Mouse (Mus musculus) heart, embryonic 12.5 days (tissue): ENCODE measurements around the gene Actl6b. TPM values are rescaled to one million over a fixed set of nuclear protein-coding genes. Genes with fewer than 3 reads are reported as not detected.
"Not testable (repeated sequence)": the region's sequence is repeated elsewhere in the genome, so short reads cannot be mapped to it uniquely, and the experiment has no call there.

Experiments
- ATAC-seq: fragments of 200-750 bp; cut with Nextera tagmentation; 2 replicates; pipeline ENCODE4 v1.8.0; 2017; ENCODE audit warnings: moderate TSS enrichment, moderate library complexity; ENCODE audit not compliant: insufficient number of reproducible peaks, low FRiP score
- H3K27ac ChIP-seq: fragments of 300-500 bp; sonication (generic); 2 replicates; pipeline ENCODE4 v1.5.1; 2016; ENCODE audit warnings: mild to moderate bottlenecking, moderate library complexity; ENCODE audit not compliant: poor library complexity, severe bottlenecking
- H3K27me3 ChIP-seq: fragments of 300-500 bp; sonication (generic); replicated peaks from 2 replicates; pipeline ENCODE4 v1.6.1; 2016; ENCODE audit warnings: mild to moderate bottlenecking, moderate library complexity
- H3K36me3 ChIP-seq: fragments of 300-500 bp; sonication (generic); 2 replicates; pipeline ENCODE4 v1.6.1; 2016; ENCODE audit warnings: mild to moderate bottlenecking, moderate library complexity
- H3K4me1 ChIP-seq: fragments of 300-500 bp; sonication (generic); replicated peaks from 2 replicates; pipeline ENCODE4 v1.6.1; 2016; ENCODE audit warnings: mild to moderate bottlenecking
- H3K4me2 ChIP-seq: fragments of 300-500 bp; sonication (generic); 2 replicates; pipeline ENCODE4 v1.6.1; 2016; ENCODE audit warnings: mild to moderate bottlenecking, moderate library complexity
- H3K4me3 ChIP-seq: fragments of 300-500 bp; sonication (generic); 2 replicates; pipeline ENCODE4 v1.5.1; 2016; ENCODE audit warnings: mild to moderate bottlenecking
- H3K9ac ChIP-seq: fragments of 300-500 bp; sonication (generic); 2 replicates; pipeline ENCODE4 v1.6.1; 2016; ENCODE audit warnings: mild to moderate bottlenecking, moderate library complexity
- H3K9me3 ChIP-seq: fragments of 300-500 bp; sonication (generic); replicated peaks from 2 replicates; pipeline ENCODE4 v1.6.1; 2016; ENCODE audit warnings: mild to moderate bottlenecking, moderate library complexity
- WGBS: fragments of 180-500 bp; shearing (Covaris S2); methylation state at CpG from one replicate; pipeline ENCODE4 v1.1.7; 2016; 5-methylcytosine and 5-hydroxymethylcytosine counted together
- polyA plus RNA-seq: library from polyadenylated mRNA; unstranded; fragments of >200 nt; fragmentation: Nextera tagmentation; extraction: Ambion mirVana; gene quantifications from 2 replicates; pipeline ENCODE4 v1.2.1, GENCODE M21; 2016

The Actl6b gene
- polyA plus RNA-seq, 1 experiment from 2014 or later: 0.40 TPM

DNA sequence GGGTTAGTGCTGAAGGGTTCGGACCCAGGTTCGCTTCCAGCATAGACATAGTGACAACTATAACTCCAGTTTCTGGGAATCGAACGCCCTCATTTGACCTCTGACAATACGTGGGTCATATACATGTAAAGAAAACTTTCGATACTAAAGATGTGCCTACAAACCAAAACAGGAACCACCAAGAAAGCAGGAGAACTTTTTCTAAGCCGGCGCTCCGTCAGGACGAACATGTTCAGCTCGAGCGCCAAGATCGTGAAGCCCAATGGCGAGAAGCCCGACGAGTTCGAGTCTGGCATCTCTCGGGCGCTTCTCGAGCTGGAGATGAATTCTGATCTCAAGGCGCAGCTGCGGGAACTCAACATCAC is 48.0 kb downstream of the Actl6b start:
- Histone ChIP-seq H3K27ac (peak overlapping the region; percentile 45), H3K9me3 (no peaks in the 10 kb centered on the region), H3K9ac (peak overlapping the region; percentile 63), H3K27me3 (no peaks in the 10 kb centered on the region), H3K4me3 (peak overlapping the region; percentile 83), H3K36me3 (peaks cover 38% of the 10 kb centered on the region), H3K4me2 (peak overlapping the region; percentile 98), H3K4me1 (peaks cover 20% of the 10 kb centered on the region)
- no peak for ATAC-seq
- WGBS: under 1% methylated on average over 22 of the region's 22 CpGs

DNA sequence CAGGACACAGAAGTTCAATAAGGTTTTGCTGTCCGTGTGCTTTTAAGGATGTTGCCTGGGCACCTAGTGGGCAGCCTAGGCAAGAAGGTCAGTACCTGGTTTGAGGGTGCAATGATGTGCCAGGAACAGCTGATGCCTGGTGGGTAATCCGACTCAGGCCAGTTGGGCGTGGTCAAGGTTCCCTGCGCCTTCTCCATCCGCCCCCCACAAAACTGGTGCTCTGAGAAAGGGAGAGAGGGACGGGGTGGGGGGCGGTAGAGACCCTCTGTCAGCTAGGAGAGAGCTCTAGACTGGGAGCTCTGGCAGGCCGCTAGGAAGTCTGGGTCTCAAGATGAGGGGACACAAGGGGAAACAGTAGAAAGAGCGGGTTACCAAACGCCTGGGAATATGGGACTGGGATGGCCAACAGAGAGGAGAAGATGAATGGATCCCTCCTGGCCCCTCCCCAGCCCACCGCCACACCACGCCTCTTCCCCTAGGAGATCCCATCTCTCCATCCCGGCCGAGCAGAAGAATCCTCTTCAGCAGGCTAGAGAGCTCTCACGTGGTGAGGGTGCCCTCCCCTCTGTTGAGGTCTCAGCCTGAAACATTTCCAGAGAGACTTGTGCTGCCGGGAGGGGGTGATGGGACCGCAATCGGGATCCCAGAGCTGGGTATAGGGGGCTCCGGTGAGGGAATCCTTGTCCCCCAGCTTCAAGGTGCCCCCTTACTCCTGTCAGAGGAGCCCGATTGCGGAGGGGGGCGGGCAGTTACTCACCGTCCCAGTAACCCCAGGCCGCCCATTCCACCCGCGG is 54.7 kb downstream of the Actl6b start:
- Histone ChIP-seq H3K27ac (no peak overlapping the region), H3K4me3 (peak overlapping the region; percentile 31; the same call in 1 of the 2 replicates), H3K9me3 (no peaks in the 10 kb centered on the region), H3K36me3 (peaks cover 43% of the 10 kb centered on the region), H3K4me1 (peaks cover 51% of the 10 kb centered on the region), H3K4me2 (peak overlapping the region; percentile 62), H3K27me3 (peaks cover 15% of the 10 kb centered on the region), H3K9ac (peak overlapping the region; percentile 64)
- 28% methylated on average over 26 of the region's 26 CpGs for WGBS
- ATAC-seq: no peak

- Histone ChIP-seq H3K27me3 (peaks cover 15% of the 10 kb centered on the region), H3K9me3 (no peaks in the 10 kb centered on the region), H3K4me2 (peak overlapping the region; percentile 62), H3K27ac (no peak overlapping the region), H3K36me3 (peaks cover 43% of the 10 kb centered on the region), H3K4me1 (peaks cover 57% of the 10 kb centered on the region), H3K9ac (peak overlapping the region; percentile 64), H3K4me3 (peak overlapping the region; percentile 31)
- 26% methylated on average over 23 of the region's 23 CpGs for WGBS
- ATAC-seq: no peak
These were observed 55.4 kb downstream of the Actl6b start for GRCm38 (mm10) chr5:137608654-137609190.

GRCm38 (mm10) chr5:137609292-137609691 is 56.0 kb downstream of the Actl6b start:
- no peak overlapping the region for H3K9ac ChIP-seq
- ATAC-seq: no peak
- peak overlapping the region; percentile 64 for H3K4me2 ChIP-seq
- 59% methylated on average over 3 of the region's 3 CpGs for WGBS
- no peak overlapping the region for H3K27ac ChIP-seq
- H3K4me1 ChIP-seq: peaks cover 63% of the 10 kb centered on the region
- peaks cover 15% of the 10 kb centered on the region for H3K27me3 ChIP-seq
- no peaks in the 10 kb centered on the region for H3K9me3 ChIP-seq
- peaks cover 38% of the 10 kb centered on the region for H3K36me3 ChIP-seq
- H3K4me3 ChIP-seq: no peak overlapping the region

DNA sequence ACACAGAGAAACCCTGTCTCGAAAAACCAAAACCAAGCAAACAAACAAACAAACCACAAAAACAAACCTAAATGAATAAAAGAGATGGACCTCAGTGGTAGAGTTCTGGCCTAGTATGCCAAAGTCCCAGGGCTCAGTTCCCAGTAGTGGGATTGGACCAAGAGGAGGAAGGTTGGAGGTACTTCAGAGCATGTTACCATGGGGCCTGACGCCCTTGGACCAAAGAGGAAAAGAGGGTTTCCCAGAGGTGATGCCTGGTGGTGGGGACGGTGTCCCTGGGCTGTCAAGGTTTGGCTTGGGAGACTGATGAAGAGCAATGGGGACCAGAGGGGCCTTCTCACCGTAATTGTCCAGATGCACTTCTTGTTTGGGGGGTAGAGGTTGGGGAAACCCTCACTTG is 56.7 kb downstream of the Actl6b start:
- no peak for ATAC-seq
- WGBS: 57% methylated on average over 4 of the region's 4 CpGs
- peak overlapping the region; percentile 42 for H3K4me3 ChIP-seq

GRCm38 (mm10) chr5:137610548-137611244 is 57.4 kb downstream of the Actl6b start:
- H3K4me1 ChIP-seq: peaks cover 63% of the 10 kb centered on the region
- WGBS: 2% methylated on average over 12 of the region's 12 CpGs
- ATAC-seq: peak; percentile 54

More for the DNA sequence above, 56.7 kb downstream of the Actl6b start:
- peaks cover 15% of the 10 kb centered on the region for H3K27me3 ChIP-seq
- H3K4me2 ChIP-seq: peak overlapping the region; percentile 64
- no peaks in the 10 kb centered on the region for H3K9me3 ChIP-seq
- peak overlapping the region; percentile 39; the same call in 1 of the 2 replicates for H3K9ac ChIP-seq
- H3K27ac ChIP-seq: peak overlapping the region; percentile 95
- H3K36me3 ChIP-seq: peaks cover 32% of the 10 kb centered on the region
- H3K4me1 ChIP-seq: peaks cover 63% of the 10 kb centered on the region

DNA sequence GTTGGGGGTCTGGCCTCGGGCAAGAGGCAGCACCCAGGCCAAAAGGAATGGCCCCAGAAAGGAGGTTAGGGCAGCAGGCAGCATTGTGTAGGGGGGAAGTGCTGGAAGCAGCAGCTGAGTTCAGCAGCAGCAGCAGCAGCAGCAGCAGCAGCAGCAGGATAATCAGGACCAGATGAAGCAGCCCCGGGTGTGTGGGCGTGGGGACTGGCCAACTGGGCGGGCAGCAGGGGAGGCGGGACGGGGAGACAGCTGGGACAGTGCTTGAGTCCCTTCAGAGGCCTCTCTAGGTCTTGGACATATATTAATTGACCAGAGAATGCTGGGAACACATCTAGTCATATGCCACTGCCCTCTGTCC is 57.9 kb downstream of the Actl6b start:
- H3K4me1 ChIP-seq: peaks cover 63% of the 10 kb centered on the region
- peak; percentile 46 for ATAC-seq

More at GRCm38 (mm10) chr5:137610548-137611244, 57.4 kb downstream of the Actl6b start:
- H3K9ac ChIP-seq: peak overlapping the region; percentile 68
- H3K4me2 ChIP-seq: peak overlapping the region; percentile 64
- H3K36me3 ChIP-seq: peaks cover 26% of the 10 kb centered on the region
- peak overlapping the region; percentile 42 for H3K4me3 ChIP-seq
- H3K27ac ChIP-seq: peak overlapping the region; percentile 95
- no peaks in the 10 kb centered on the region for H3K9me3 ChIP-seq
- peaks cover 15% of the 10 kb centered on the region for H3K27me3 ChIP-seq

DNA sequence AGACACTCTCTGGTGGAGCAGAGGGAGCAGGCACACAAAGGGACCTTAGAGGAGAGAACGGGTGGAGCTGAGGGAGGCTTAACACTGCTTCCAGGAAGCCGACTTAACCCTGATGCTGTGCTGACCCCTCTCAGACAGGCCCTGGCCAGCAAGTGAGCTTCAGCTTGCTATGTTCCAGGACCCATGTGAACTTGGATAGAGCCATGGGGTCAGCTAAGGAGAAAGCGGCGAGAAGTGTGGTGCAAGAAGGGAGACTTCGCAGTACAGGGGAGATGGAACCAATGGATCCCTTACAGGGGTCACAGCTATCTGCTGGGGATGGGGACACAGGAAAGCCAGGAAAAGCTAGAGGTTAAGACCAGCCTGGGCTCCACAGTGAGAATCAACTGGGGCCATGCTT is 59.8 kb downstream of the Actl6b start:
- Histone ChIP-seq H3K27ac (0 out of 2 replicates have a peak overlapping the region, but pooled peaks have one; percentile 56), H3K4me1 (peaks cover 59% of the 10 kb centered on the region), H3K36me3 (peaks cover 2% of the 10 kb centered on the region; the same call in 1 of the 2 replicates), H3K4me2 (no peak overlapping the region), H3K9me3 (no peaks in the 10 kb centered on the region), H3K9ac (no peak overlapping the region), H3K27me3 (0 out of 2 replicates have a peak, but pooled peaks cover 6% of the 10 kb centered on the region), H3K4me3 (no peak overlapping the region)
- no peak for ATAC-seq
- WGBS: 72% methylated on average over 5 of the region's 5 CpGs

More for the DNA sequence above, 57.9 kb downstream of the Actl6b start:
- 8% methylated on average over 6 of the region's 6 CpGs for WGBS
- peaks cover 15% of the 10 kb centered on the region for H3K27me3 ChIP-seq
- H3K27ac ChIP-seq: peak overlapping the region; percentile 95
- H3K9ac ChIP-seq: peak overlapping the region; percentile 68
- H3K9me3 ChIP-seq: no peaks in the 10 kb centered on the region
- peak overlapping the region; percentile 64 for H3K4me2 ChIP-seq
- H3K36me3 ChIP-seq: peaks cover 21% of the 10 kb centered on the region
- peak overlapping the region; percentile 42 for H3K4me3 ChIP-seq

GRCm38 (mm10) chr5:137613550-137613949 is 60.2 kb downstream of the Actl6b start, which contains the start of gene Pcolce:
Gene Pcolce (minus strand): TSS chr5:137613784.
- no peak for ATAC-seq
- Histone ChIP-seq H3K9me3 (no peaks in the 10 kb centered on the region), H3K4me3 (no peak within 1 kb of the TSS), H3K27ac (peak within 1 kb of the TSS; percentile 56), H3K36me3 (no peaks in the 10 kb centered on the region; the same call in 1 of the 2 replicates), H3K4me2 (no peak within 1 kb of the TSS), H3K27me3 (0 out of 2 replicates have a peak, but pooled peaks cover 1% of the 10 kb centered on the region), H3K9ac (peak within 1 kb of the TSS; percentile 47; the same call in 1 of the 2 replicates), H3K4me1 (peaks cover 54% of the 10 kb centered on the region)
- WGBS: 26% methylated on average over 11 of the region's 11 CpGs

GRCm38 (mm10) chr5:137614921-137615320 is 61.6 kb downstream of the Actl6b start:
- not testable (repeated sequence) for ATAC-seq, H3K27ac ChIP-seq, H3K4me2 ChIP-seq, H3K36me3 ChIP-seq, H3K9ac ChIP-seq, H3K9me3 ChIP-seq, H3K27me3 ChIP-seq, H3K4me3 ChIP-seq
- H3K4me1 ChIP-seq: peaks cover 44% of the 10 kb centered on the region
- 91% methylated on average over 2 of the region's 2 CpGs for WGBS

DNA sequence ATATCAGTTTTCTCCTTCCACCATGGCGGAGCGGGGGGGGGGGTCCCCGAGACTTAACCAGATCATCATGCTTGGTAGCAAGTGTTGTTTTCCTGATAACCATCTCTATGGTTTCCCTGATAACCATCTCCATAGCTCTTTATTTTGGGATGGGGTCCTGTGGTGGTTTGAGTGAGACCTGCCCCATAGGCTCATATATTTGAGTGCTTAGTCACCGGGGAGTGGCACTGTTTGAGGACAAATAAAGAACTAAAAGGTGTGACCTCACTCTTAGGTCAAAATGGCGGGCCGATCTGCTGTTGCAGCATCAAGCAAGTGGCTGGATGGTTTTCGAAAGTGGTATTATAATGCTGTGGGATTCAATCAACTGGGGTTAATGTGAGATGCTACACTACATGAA is 62.0 kb downstream of the Actl6b start:
- WGBS: 82% methylated on average over 7 of the region's 7 CpGs

More for the DNA sequence above, 62.0 kb downstream of the Actl6b start:
- ATAC-seq: no peak
- Histone ChIP-seq H3K4me3 (no peak overlapping the region), H3K36me3 (no peaks in the 10 kb centered on the region), H3K4me2 (no peak overlapping the region), H3K4me1 (peaks cover 40% of the 10 kb centered on the region), H3K27ac (no peak overlapping the region), H3K27me3 (no peaks in the 10 kb centered on the region), H3K9me3 (no peaks in the 10 kb centered on the region), H3K9ac (no peak overlapping the region)
